Mouse (Mus musculus) frontal cortex, postnatal 14 days (tissue): ENCODE data around the gene Fam83e.

Experiments used
- DNase-seq, 2 experiments: peaks; one replicate each; pipeline ENCODE4 v3.0.0; 2022; ENCODE audit warnings: low spot score in 2 of 2

Gene Fam83e

DNA sequence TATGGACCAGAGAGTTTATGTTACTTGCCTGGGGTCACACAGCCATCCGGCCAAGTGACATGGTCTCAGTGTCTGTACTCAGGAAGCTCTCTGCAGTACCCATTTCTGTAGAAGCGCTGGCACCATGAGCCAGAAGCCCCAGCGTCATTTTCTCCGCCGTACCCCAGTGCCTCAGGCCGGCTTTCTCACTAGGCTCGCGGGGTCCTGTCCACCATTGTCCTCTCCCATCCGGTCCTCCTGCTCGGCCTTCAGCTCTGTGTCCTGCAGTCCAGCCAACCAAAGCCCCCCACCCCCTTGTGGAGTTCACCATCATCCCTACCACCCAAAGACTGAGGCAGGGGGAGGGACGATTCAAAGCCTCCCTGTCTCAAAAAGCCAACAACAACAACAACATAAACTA, 19.4 kb upstream of the Fam83e start:
- no peak for DNase-seq

- no peak for DNase-seq
Measured at GRCm38 (mm10) chr7:45702316-45702715, 18.7 kb upstream of the Fam83e start.

- no peak for DNase-seq
Measured at GRCm38 (mm10) chr7:45702809-45703520, 18.0 kb upstream of the Fam83e start.

DNA sequence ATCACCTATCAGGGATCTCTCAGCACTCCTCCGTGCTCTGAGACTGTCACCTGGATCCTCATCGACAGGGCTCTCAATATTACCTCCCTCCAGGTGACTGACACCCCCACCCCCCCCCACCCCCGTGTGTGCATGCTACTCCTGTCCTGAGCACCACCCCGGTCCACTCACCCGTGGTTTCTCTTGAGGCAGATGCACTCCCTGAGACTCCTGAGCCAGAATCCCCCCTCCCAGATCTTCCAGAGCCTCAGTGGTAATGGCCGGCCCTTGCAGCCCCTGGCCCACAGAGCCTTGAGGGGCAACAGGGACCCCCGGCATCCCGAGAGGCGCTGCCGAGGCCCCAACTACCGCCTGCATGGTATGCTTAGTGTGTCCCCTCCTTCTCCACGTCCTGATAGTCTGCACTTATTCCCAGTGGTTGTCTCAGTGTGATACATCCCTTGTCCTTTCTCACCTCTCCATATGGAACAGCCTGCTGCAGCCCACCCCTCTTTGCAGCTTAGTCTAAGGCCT, 17.4 kb upstream of the Fam83e start:
- DNase-seq = peak in 1 of 2 experiments; percentile 46

DNA sequence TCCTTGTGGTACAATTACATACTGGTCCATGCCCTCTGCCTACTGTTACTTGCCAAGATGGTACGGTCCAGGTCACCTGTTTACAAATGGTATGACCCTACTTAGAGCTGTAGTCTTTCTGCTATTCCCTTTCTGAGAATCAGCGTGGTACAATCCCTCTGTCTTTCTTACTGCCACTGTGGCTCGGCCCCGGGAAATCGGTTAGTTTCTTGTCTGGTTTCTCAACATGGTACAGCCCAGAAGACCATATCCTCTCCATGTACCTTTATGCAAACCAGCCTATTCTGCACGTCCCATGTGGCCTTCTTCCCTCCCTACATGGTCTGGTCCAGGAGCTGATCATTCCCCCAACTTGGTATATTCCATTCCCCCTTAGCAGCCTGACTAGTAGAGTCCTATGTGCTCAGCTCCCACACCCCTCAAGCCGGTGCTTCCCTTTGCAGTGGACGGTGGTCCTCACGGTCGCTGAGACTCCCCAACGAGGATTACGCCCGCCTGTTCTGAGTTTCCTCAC, 16.9 kb upstream of the Fam83e start:
- DNase-seq = peak; percentile 69 to 86

DNA sequence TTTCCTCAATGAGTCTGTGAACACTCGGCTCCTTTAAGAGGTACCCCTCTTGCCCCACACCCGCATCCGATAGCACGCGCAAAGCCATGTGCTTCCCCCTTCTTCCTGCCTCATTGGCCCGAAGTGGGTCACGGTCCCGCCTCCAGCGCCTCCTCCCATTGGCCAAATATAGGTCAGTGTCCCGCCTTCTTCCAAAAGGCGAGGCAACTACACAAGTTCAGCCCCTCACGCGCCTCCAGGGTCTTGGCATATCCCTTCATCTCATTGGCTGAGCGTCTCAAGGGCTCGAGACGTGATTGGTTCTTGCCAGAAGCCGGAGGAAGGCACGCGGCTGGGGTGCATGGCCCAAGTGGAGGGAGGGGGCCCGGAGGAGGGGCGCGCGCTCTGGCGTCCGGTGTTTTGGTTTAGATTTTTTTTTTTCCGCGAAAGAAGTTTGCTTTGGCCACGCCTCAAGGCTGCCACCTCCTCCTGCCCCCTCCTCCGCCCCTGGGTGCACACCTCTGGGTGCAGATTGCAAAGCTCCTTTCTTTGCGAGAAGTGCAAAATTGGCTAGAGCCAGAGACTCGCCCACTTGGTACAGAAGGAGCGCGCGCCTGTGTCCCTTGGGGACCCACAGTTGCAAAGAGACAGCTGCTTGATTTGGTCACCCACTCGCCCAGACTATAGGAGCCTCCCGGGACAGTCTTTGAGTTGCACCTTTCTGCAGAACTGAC, 16.1 kb upstream of the Fam83e start, which contains the start of gene Dbp:
Gene Dbp, plus strand, starts transcription at position 359 of the 713 bp plus-strand sequence.
- DNase-seq = peak; percentile 99 to 100

DNA sequence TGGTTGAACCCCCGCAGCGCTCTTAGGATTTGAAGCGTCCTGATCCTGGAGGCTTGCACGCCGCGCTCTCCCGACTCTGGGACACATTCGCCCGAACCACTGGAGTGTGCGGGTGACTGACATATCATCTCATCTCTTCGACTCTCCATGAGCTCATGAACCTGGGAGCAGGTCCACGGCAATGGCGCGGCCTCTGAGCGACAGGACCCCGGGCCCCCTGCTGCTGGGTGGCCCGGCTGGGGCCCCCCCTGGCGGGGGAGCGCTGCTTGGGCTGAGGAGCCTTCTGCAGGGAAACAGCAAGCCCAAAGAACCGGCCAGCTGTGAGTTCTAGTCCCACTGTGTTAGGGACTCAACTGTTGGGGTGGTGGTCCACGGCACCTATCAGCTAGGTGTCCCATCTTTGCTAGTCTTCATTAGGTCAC, 15.6 kb upstream of the Fam83e start:
- no peak for DNase-seq

GRCm38 (mm10) chr7:45705873-45706281, 15.1 kb upstream of the Fam83e start:
- DNase-seq = peak; percentile 76 to 88

DNA sequence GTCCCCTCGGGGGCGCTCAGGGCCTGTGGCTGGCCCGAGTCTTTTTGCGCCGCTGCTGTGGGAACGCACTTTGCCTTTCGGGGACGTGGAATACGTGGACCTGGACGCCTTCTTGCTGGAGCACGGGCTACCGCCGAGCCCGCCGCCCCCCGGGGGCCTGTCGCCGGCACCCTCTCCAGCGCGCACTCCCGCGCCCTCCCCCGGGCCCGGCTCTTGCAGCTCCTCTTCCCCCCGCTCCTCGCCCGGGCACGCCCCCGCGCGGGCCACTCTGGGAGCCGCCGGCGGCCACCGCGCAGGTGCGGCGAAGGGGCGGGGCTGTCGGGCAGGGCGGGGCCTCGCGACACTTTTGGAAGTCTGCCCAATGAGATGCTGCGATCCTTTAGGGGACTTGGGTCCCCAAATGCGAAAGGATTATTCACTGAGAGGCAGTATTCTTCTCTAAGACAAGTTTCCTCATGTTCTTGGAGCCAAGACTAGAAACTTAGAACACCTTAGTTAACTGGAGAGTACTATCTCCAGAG, 14.2 kb upstream of the Fam83e start:
- peak; percentile 77 to 81 for DNase-seq

GRCm38 (mm10) chr7:45707375-45707967, 13.5 kb upstream of the Fam83e start:
- DNase-seq = peak; percentile 93

GRCm38 (mm10) chr7:45708221-45708761, 12.7 kb upstream of the Fam83e start:
- DNase-seq = no peak

DNA sequence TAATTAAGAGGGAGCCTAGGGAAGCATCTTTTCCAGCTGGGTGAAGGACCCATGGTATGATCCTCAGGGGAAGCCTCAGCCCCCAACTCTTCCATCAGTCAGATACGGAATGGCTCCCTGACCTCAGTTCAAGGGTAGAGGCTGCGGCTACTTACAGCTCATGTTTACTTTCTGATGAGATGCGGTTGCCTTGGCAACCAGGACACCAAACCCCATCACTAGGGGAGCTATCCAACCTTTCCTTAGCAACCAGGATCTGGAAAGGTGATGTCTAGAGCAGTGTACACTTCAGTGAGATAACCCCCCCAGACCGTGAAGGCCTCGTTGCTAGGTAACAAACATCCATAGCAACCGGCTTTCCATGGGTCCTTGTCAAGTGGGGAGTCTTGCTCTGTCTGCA, 12.0 kb upstream of the Fam83e start:
- DNase-seq = no peak

GRCm38 (mm10) chr7:45709677-45710355, 11.2 kb upstream of the Fam83e start:
- no peak for DNase-seq

DNA sequence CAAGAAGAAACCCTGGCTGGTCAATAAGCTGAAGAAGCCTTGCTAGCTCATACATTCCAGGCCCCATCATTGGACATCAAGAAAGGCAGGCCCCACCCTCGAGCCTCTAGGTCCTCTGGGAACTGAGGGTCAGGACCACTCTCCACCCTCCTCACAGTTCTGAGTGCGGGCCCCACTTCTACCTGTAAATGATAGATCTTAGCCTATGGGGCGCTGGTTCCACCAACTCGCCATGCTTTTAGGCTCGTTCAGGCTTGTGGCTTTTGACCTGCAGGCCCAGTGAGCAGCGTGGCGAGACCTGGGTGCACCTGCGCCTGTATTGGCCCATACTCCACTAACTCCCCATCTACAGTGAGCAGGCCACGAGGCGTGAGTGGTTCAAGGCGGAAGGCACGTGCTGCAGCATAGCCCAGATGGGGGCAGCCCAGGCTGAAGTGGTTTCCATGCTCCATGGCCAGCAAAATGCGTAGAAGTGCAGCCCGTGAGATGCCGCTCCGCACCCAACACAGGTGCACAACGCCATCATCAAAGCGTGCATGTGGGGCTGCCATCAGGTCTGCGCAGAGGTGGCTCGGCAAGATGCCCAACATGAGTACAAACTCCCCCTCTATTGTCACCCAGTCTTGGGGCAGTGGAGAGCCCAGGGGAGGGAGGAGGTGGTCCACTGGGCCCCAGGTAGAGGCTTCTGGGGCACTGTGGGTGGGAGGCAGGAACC, 10.4 kb upstream of the Fam83e start:
- DNase-seq = no peak

GRCm38 (mm10) chr7:45711316-45712021, 9.5 kb upstream of the Fam83e start:
- DNase-seq = no peak

DNA sequence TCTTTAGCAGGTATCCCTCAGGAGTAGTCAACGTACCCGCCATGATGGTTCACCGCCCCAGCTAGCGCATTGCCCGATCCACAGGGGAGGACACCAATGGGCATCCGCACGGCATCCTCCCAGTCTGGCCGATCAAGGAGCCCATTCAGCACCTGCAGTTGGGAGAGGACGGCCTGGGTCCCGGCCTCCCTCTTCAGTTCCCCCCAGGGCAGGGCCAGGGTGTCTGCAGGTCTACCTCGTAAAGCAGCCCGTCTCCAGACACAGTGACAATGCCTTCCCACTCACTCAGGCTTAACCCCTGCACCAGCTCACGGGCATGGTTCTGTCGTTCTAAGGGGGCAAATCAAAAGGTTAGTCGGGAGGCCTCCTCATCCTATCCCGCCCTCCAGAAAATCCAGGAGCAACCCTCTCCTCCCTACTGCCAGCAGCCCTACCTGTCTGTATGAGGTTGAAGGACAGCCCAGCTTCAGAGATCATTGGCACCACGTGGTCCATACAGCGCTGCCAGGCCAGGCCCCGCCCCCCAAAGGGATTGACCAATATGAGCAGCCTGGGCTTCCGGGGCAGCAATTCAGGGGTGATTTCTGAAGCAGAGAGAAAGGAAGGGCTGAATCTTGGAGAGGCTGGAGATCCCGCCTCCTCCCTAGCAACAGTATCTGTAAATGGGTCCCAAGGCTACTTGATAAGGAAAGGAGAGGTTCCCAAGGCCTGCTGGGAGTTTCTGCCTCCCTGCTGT, 8.8 kb upstream of the Fam83e start:
- no peak for DNase-seq

GRCm38 (mm10) chr7:45713396-45713795, 7.6 kb upstream of the Fam83e start:
- DNase-seq = no peak

- DNase-seq = no peak
Measured at GRCm38 (mm10) chr7:45713881-45714520, 7.0 kb upstream of the Fam83e start.

DNA sequence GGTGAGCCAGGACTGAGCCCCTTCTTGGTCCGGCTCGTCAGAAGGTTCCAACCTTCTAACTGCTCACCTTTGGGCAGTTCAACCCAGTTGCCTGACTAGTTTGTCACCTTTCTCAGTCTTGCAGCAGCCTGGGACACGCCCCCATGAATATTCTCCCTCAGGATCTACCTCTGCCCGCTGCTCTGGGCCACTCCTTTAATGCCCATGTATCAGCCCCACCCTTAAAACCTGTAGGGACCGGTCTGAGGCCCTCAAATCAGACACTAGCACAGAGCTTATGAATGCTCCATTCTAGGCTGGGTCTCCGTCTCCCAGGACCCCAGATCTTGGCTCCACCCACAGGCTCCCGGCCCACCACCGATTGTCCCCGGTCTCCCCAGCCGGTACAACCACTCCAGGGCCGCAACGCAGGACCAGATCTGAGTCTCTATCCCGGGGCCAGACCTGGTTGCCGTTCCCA, 6.4 kb upstream of the Fam83e start:
- no peak for DNase-seq
